Mouse (Mus musculus): ENCODE results near the gene Gm9732. TPM values are rescaled to one million over a fixed set of nuclear protein-coding genes. Genes with fewer than 3 reads are reported as not detected.
"Not testable (repeated sequence)": the region's sequence is repeated elsewhere in the genome, so short reads cannot be mapped to it uniquely, and the experiment has no call there.

The Gm9732 gene
- total RNA-seq, 1 experiment from 2014 or later = not detected

- ATAC-seq (replicated peaks; ENCODE audit: insufficient number of reproducible peaks, low FRiP score, low TSS enrichment, poor library complexity, severe bottlenecking) = not testable (repeated sequence)
Measured at GRCm38 (mm10) chr14:43337646-43338045, 62.8 kb downstream of the Gm9732 start.

- not testable (repeated sequence) for ATAC-seq (replicated peaks; ENCODE audit: insufficient number of reproducible peaks, low FRiP score, low TSS enrichment, poor library complexity, severe bottlenecking)
Measured at GRCm38 (mm10) chr14:43347711-43348110, 72.9 kb downstream of the Gm9732 start, which contains the start of gene 1700001F09Rik. Gene 1700001F09Rik, minus strand, starts transcription at chr14:43347811.

- ATAC-seq (replicated peaks; ENCODE audit: insufficient number of reproducible peaks, low FRiP score, low TSS enrichment, poor library complexity, severe bottlenecking) = not testable (repeated sequence)
Measured at GRCm38 (mm10) chr14:43352944-43353343, 78.1 kb downstream of the Gm9732 start.

Other genes with a start within 250 kb of the Gm9732 start
- gene Gm8094, start 198.4 kb upstream of the Gm9732 start, total RNA-seq (2017) = not detected in 3 replicates
- gene Gm8104, start 174.4 kb upstream of the Gm9732 start, total RNA-seq (2017) = not detected in 3 replicates
- gene Gm7233, start 95.2 kb upstream of the Gm9732 start, total RNA-seq (2017) = not detected in 3 replicates
- not detected in 3 replicates for gene Gm8122, start 39.7 kb upstream of the Gm9732 start, total RNA-seq (2017)
- gene Gm8126, start 16.4 kb upstream of the Gm9732 start, total RNA-seq (2017) = not detected in 3 replicates
- not detected in 3 replicates for gene Gm8127, start 18.8 kb downstream of the Gm9732 start, total RNA-seq (2017)
- gene 1700001F09Rik, start 72.8 kb downstream of the Gm9732 start, total RNA-seq (2017) = not detected in 3 replicates
- gene Gm8138, start 141.3 kb downstream of the Gm9732 start, total RNA-seq (2017) = not detected in 3 replicates